Mouse (Mus musculus): ENCODE data around the gene Smug1.

Smug1 gene

GRCm38 (mm10) chr15:103176874-103177421 lies 10.1 kb upstream of the Smug1 start:
- peak; percentile 87 for DNase-seq (ENCODE audit: low spot score)

DNA sequence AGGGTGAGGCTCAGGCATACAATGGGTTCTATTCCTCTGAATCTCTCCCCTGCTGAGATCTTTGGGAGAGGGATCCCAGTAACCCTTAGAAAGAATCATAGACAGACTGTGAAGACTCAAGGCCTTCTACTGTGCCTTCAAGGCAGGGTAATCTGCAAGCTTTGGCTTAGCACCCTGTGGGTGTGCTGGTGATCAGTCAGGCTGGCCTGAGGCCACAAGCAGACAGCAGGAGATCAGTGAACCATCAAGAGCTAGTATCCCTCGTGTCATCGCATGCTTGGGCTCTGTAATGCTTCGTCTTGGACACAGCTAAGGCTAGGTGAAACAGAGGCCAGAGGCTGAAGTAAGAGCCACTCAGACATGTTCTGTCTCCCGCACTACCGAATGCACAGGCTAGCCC lies 6.4 kb upstream of the Smug1 start:
- DNase-seq (ENCODE audit: low spot score), result no peak

- no peak for DNase-seq (ENCODE audit: low spot score)
Observed at GRCm38 (mm10) chr15:103172537-103172936, 5.6 kb upstream of the Smug1 start.

DNA sequence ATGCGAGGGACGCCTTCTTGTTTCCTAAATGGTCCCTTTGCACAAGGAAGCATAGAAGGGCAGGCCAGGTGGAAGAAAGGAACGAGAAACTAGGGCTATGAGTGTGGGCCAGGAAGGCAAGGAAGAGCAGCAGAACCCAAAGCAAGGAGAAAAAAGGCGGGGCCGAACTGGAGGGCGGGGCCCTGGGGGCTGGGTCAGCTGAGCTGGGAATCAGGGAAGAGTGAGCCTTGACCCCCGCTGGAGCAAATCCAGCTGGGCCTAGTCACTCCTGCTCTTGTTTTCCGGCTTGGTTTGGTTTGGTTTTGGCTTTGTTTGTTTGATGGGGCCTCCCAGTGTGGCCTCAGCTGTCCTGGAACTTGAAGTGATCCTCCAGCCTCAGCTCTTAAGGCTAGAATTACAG lies 4.4 kb upstream of the Smug1 start:
- no peak for DNase-seq (ENCODE audit: low spot score)

DNA sequence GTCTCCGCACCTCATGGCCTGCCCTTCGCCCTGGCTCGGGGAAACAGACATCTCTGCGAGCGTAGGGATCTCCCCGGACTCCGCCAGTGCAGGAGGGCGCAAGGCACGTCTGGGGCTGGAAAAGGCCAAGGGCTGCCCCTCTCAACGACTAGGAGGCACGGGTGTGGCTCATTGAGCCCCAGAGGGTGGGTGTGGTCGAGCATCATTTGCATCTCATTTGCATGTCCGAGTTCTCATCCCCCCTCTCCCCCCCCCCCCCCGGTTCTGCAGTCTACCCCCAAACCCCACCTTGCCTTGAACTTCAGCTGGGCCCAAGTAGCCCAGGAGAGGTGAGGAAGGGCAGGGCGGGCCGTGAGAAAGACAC lies 3.4 kb upstream of the Smug1 start:
- no peak for DNase-seq (ENCODE audit: low spot score)

DNA sequence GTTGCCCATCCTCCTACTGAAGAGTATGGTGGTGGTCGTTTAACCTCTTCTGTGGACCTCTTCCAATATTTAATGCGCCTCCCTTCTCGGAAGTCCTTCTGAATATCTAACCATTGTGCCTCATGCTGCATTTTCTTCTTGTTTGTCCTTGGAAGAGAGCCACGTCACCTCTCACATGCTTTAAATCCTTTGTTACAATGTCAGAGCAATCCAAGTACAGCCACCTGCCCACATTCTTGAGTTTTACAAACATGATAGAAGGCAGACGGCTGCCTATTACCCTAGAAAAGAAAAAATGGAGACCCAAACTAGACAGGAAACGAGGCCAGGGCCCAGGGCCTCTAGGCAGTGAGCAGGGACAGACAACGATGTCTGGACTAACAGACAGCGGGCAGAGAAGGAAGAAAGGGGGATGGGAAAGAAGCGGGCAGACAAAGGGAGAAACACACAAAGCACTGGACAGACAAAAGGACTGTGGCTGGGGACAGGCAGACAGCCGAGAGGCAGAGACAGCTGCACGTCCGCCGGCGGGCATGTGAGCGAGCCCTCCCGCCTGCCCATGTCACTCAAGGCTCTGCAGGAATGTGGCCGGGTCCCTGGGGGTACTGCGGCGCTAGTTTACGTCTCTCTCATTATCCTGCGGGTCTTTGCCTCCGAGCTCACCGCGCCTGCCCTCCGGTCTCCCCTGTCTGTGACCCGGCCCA lies 2.9 kb upstream of the Smug1 start:
- DNase-seq (ENCODE audit: low spot score), result no peak

- DNase-seq (ENCODE audit: low spot score), result no peak
Observed at GRCm38 (mm10) chr15:103168801-103169611, 2.1 kb upstream of the Smug1 start.

- no peak for DNase-seq (ENCODE audit: low spot score)
Observed at GRCm38 (mm10) chr15:103167786-103168185, 894 bp upstream of the Smug1 start.

- DNase-seq (ENCODE audit: low spot score), result no peak
Observed at GRCm38 (mm10) chr15:103165924-103166323, 968 bp downstream of the Smug1 start.

DNA sequence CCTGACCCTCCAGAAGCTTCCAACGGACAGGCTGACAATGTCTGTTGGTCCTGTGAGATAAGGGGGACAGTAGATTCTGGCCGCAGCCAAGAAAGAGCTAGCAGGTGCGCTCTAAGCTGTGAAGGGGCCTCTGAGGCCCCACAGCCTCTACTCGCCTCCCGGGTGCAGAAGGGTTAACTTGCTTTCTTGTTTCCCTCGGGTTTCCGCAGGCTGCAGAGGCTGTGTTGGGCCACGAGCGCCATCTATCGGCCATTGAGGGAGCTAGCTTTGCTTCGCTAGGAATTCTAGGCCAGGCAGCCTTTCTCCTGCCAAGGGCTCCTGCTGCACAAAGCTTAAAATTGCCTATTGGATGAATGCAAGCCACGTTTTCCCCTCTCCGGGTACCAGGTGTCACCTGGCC lies 1.5 kb downstream of the Smug1 start:
- DNase-seq (ENCODE audit: low spot score), result peak; percentile 85

DNA sequence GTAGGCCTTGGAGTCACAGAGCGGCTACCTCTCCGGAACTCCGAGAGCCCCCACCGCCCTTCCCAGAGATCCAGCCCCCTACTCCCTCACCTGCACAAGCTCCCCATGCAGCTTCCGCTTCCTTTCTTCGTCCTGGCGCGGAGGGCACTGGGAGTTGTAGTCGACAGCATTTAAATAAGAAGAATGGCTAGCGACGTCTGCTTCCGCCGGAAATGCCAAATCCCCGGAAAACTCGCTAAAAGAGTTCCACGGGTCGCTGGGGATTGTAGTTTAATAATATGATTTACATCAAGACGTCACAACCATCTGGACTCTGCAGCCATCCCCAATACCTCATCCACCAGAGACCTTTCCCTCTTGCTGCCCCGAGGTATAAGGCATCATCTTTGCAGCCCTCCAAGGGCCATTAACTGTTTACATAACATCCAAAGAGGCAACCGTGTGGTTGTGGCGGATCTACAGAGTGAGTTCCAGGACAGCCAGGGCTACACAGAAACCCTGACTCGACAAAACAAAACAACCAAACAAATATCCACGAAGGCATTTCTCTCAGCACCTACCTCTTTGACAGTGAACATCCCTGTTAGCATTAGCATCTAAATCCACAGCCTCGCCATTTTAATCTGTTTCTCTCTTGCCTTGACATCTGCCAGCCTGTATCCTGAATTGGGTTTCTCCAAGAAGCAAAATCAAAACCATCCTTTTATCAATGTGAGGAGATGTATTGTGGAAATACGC lies 3.5 kb downstream of the Smug1 start:
- no peak for DNase-seq (ENCODE audit: low spot score)

DNA sequence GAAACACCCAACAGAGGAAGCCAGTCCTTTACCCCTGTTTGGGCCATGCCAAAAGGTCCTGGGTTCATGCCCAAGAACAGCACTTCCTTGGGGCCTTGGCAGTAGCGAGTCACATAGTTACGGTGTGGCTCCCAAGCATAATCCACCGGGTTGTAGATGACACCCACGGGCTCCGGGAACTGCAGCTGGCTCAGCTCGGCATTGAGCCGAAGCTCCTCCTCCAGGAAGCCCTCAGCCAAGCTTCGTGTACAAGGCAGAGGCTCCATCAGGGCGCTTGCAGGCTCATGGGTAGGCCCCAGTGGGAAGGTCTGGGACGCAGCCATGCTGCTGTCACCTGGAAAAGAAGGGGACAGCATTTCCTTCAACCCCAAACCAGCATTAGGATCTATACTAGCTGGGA lies 9.3 kb downstream of the Smug1 start:
- DNase-seq (ENCODE audit: low spot score), result no peak

GRCm38 (mm10) chr15:103156890-103157289 lies 10.0 kb downstream of the Smug1 start:
- DNase-seq (ENCODE audit: low spot score), result no peak

DNA sequence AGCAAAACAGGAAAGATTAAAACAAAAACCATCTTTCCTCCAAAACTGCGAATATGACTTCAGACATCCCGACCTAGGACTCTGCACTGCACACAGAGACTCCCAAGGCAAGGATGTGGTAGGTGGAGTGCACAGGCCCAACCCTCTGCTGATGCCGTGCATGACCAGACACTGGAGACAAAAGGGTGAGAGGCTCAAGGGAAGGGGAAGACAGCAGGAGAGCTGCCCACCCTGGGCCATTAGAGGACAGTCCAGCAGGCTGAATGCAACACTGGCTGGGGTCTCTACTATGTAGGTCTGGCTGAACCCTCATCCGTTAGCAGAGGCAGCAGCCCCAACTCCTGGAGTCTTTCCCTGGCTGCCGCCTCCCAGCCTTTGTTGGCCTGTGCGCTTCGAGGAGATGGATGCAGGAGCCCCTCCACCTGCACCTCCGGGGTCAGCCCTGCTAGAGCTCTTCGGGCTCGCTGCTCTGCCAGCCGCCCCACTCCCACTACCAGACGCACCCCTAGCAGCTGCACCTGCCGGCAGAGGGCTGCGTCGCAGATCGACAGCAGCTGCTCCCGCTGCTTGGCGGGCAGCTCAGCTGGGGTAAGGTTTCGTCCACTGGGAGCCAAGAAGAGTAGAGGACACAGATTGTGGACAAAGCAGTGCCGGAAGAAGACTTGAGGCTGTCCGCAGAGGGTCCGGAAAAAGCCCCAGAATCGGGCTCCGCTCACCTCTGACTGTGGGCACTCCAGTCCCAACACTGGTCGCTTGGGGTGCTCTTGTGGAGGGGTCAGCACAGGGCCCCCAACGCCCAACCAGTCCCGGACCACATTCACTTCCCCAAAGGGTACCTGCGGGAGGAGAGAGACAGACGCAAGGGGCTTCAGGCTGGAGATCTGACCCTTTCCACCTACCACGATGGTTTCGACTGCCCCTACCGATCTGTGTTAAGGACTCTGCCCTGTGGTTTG lies 11.2 kb downstream of the Smug1 start:
- no peak for DNase-seq (ENCODE audit: low spot score)

DNA sequence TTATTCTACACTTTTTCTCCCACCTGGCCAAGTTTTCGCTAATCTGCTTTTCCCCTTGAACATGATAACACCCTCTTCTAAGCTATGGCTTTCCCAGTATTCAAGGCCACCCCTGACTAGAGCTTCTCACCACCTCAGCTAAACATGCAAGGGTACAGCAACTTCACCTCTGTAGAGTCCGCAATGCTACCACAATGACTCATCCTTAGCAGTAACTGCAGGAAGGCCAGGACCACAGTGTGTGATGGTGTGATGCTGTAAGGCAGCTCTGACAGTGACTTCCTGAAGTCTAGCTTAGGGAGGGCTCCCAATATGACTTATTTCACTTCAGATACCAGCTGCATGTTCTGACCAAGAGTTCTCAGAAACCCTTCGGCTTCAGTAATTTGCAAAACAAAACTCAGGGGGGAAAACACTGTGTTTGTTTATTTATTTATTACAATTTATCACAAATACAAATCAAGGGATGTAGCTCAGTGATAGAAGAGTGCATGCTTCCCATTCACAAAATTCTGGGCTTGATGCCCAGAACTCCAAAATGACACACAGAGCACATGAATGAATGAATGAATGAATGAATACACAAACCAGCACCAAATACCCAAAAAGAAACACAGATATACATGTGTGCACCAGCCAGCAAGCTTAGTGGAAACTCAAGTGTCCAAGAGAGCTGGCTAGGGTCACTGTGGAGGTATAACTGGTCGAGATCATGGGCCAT lies 13.8 kb downstream of the Smug1 start:
- no peak for DNase-seq (ENCODE audit: low spot score)

DNA sequence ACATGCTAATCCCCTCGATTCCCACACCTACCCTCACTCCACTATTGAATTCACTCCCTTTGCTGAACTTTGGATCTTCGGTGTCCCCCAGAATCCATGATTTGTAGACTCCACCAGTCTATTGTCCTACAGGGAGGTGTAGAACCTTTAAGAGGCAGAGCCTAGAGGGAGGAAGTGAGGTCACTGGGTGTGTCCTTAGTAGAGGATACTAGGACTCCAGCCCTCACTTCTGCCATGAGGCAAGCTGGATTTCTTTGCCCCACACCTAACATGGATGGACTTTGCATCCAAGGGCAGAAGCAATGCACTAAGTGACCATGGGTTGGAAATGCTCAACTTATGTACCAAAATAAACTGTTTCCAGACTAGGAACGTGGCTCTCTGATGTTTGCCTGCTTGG lies 14.5 kb downstream of the Smug1 start:
- DNase-seq (ENCODE audit: low spot score), result no peak

DNA sequence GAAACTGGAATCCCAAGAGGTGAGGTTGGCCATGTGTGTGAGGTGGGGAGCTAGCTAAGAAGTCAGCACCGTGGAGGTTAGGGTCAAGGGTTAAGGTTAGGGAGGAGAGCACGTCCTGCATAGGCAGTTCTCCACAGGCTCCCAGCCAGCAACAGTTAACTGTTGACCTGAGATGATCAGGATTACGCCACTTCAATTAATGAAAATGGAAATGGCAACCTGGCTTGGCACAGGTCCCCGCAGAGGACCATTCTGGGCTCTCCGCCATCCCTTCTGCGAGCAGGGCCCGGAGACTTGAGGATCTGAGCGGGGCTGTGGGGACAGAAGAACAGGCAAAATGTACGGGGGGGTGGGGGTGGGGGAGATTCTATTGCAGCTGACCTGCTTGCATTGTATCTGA lies 19.1 kb downstream of the Smug1 start:
- DNase-seq (ENCODE audit: low spot score), result no peak

- no peak for DNase-seq (ENCODE audit: low spot score)
Observed at GRCm38 (mm10) chr15:103147422-103147690, 19.5 kb downstream of the Smug1 start.

- DNase-seq (ENCODE audit: low spot score), result no peak
Observed at GRCm38 (mm10) chr15:103146627-103147421, 20.1 kb downstream of the Smug1 start.

DNA sequence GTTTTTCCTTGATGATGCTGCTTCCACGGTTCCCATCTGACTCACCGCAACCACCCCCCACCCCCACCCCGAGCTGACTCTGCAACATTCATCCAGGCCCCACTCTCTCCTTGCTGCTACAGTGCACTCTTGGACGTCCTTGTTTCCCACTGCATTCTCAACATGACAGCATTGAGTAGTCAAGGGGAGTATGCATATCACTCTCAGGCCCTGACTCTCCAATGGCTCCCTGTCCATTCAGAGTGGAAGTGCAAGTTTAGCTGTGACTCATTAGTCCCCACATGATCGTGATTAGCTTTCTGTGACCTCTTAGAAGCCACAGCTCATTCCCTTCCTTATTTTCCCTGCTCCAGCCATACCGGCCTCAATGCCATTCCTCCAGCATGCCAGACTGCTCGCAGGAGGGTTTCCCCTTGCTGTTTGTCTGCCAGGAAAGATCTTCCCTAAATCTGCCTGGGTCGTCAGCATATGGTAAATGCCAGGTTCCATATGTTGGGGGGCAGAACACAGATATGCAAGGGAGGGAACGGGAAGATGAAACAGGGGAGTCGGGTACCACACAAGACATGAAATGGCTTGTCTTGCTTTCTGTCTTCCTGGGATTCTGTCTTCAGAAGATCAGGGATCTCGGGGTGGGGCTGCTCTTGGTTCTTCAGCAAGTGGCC lies 21.1 kb downstream of the Smug1 start:
- DNase-seq (ENCODE audit: low spot score), result no peak
